Mouse (Mus musculus) bone marrow macrophage, adult 2 months (primary cell): ENCODE results near the gene Gm20388.

Source experiments
- CTCF ChIP-seq: IDR thresholded peaks from 2 replicates; pipeline ENCODE4 v1.5.1; 2012; ENCODE audit warnings: low read depth, mild to moderate bottlenecking, low read length, moderate library complexity
- POLR2A ChIP-seq: IDR thresholded peaks from 2 replicates; pipeline ENCODE4 v1.6.1; 2012; ENCODE audit warnings: mild to moderate bottlenecking, low read depth, low read length, borderline replicate concordance

DNA sequence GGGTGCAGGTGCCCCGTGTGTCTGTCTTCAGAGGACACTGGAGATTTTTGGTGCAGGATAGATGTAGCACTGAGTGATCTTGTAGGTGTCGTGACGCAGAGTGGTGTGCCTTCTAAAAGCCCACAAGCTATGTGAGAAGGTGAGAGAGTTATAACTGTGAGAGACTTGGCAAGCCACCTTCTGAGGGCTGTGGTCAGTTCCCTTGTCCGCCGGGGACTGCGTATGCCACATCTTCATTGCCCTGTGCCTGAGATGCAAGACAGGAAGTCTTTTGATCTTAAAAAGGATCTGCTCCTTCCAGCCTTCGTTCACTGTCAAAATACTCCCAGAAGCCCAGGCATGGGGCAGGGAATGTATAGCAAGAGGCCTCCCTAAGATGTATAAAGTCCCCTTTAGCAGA is 3432.3 kb downstream of the Gm20388 start:
- no peak for TF ChIP-seq CTCF
- TF ChIP-seq POLR2A = no peak
